Mouse (Mus musculus) intestine, embryonic 16.5 days (tissue): ENCODE data around the gene Gm11116. TPM values are rescaled to one million over a fixed set of nuclear protein-coding genes. Genes with fewer than 3 reads are reported as not detected.
"Not testable (repeated sequence)": the region's sequence is repeated elsewhere in the genome, so short reads cannot be mapped to it uniquely, and the experiment has no call there.

Source experiments
- ATAC-seq: fragments of 200-750 bp; cut with Nextera tagmentation; 2 replicates; pipeline ENCODE4 v1.8.0; 2017; ENCODE audit warnings: moderate TSS enrichment, moderate library complexity
- H3K27ac ChIP-seq: fragments of 300-500 bp; sonication (generic); 2 replicates; pipeline ENCODE4 v1.5.1; 2014; ENCODE audit warnings: mild to moderate bottlenecking, low read length
- H3K27me3 ChIP-seq: fragments of 300-500 bp; sonication (generic); replicated peaks from 2 replicates; pipeline ENCODE4 v1.6.1; 2014; ENCODE audit warnings: low read length, control low read depth, mixed read lengths; ENCODE audit not compliant: control insufficient read depth, insufficient read depth
- H3K36me3 ChIP-seq: fragments of 300-500 bp; sonication (generic); 2 replicates; pipeline ENCODE4 v1.6.1; 2014; ENCODE audit warnings: low read length, control low read depth; ENCODE audit not compliant: control insufficient read depth, insufficient read depth
- H3K4me1 ChIP-seq: fragments of 300-500 bp; sonication (generic); 2 replicates; pipeline ENCODE4 v1.6.1; 2014; ENCODE audit warnings: low read length, control low read depth, mixed read lengths; ENCODE audit not compliant: control insufficient read depth, insufficient read depth
- H3K4me2 ChIP-seq: fragments of 300-500 bp; sonication (generic); 2 replicates; pipeline ENCODE4 v1.6.1; 2014; ENCODE audit warnings: low read depth, low read length, control low read depth
- H3K4me3 ChIP-seq: fragments of 300-500 bp; sonication (generic); 2 replicates; pipeline ENCODE4 v1.5.1; 2014; ENCODE audit warnings: mild to moderate bottlenecking, low read length
- H3K9ac ChIP-seq: fragments of 300-500 bp; sonication (generic); 2 replicates; pipeline ENCODE4 v1.6.1; 2014; ENCODE audit warnings: low read depth, low read length
- H3K9me3 ChIP-seq: fragments of 300-500 bp; sonication (generic); 2 replicates; pipeline ENCODE4 v1.6.1; 2016; ENCODE audit warnings: low read length, control low read depth; ENCODE audit not compliant: control insufficient read depth
- WGBS: fragments of 180-500 bp; shearing (Covaris S2); extraction: QIAGEN DNeasy Blood & Tissue Kit; methylation state at CpG from one replicate; pipeline ENCODE4 v1.1.7; 2014; 5-methylcytosine and 5-hydroxymethylcytosine counted together
- polyA plus RNA-seq: library from polyadenylated mRNA; unstranded; fragments of >200 nt; fragmentation: Nextera tagmentation; extraction: Ambion mirVana; gene quantifications from 2 replicates; pipeline ENCODE4 v1.2.1, GENCODE M21; 2015

Gene Gm11116
- not detected in 2 replicates for polyA plus RNA-seq

- H3K4me3 ChIP-seq = no peak within 1 kb of the TSS
- H3K9ac ChIP-seq = no peak within 1 kb of the TSS
- no peak within 1 kb of the TSS for H3K4me2 ChIP-seq
- 79% methylated on average over 1 of the region's 1 CpGs for WGBS
- no peak within 1 kb of the TSS for H3K27ac ChIP-seq
- H3K27me3 ChIP-seq = no peaks in the 10 kb centered on the region
- no peak for ATAC-seq
- H3K4me1 ChIP-seq = no peaks in the 10 kb centered on the region
- H3K9me3 ChIP-seq = no peaks in the 10 kb centered on the region
- H3K36me3 ChIP-seq = no peaks in the 10 kb centered on the region
Measured at GRCm38 (mm10) chr5:88111430-88111829, at the start of gene Gm11116. Gm11116 (minus strand) TSS chr5:88111530.

GRCm38 (mm10) chr5:88153999-88154398 lies 42.7 kb upstream of the Gm11116 start, which contains the start of gene Gm11115:
Gm11115 (minus strand) TSS chr5:88154099.
- Histone ChIP-seq H3K9ac (no peak within 1 kb of the TSS), H3K36me3 (no peaks in the 10 kb centered on the region)
- no peak for ATAC-seq

GRCm38 (mm10) chr5:88086256-88086655 lies 25.1 kb downstream of the Gm11116 start, which contains the start of gene Smr2:
Smr2 (plus strand) TSS chr5:88086556.
- H3K36me3 ChIP-seq, H3K9me3 ChIP-seq, H3K27me3 ChIP-seq, H3K9ac ChIP-seq, ATAC-seq, H3K4me3 ChIP-seq, H3K27ac ChIP-seq, H3K4me1 ChIP-seq, H3K4me2 ChIP-seq: not testable (repeated sequence)

More at GRCm38 (mm10) chr5:88153999-88154398, 42.7 kb upstream of the Gm11116 start, which contains the start of gene Gm11115:
- no peaks in the 10 kb centered on the region for H3K27me3 ChIP-seq
- H3K27ac ChIP-seq = no peak within 1 kb of the TSS
- no peak within 1 kb of the TSS for H3K4me2 ChIP-seq
- H3K4me1 ChIP-seq = no peaks in the 10 kb centered on the region
- no peaks in the 10 kb centered on the region for H3K9me3 ChIP-seq
- no peak within 1 kb of the TSS for H3K4me3 ChIP-seq

Other genes with a start within 250 kb of the Gm11116 start
- gene Odam, start 226.5 kb downstream of the Gm11116 start, polyA plus RNA-seq = not detected in 2 replicates
- 0.22 TPM in 1 of 2 replicates, not detected in the other for gene Csn3, start 186.0 kb downstream of the Gm11116 start, polyA plus RNA-seq
- gene 2310003L06Rik, start 142.1 kb downstream of the Gm11116 start, polyA plus RNA-seq = not detected in 2 replicates
- gene Gm28434, start 142.0 kb downstream of the Gm11116 start, polyA plus RNA-seq = not detected in 2 replicates
- gene Cabs1, start 132.1 kb downstream of the Gm11116 start, polyA plus RNA-seq = not detected in 2 replicates
- gene Smr3a, start 109.0 kb downstream of the Gm11116 start, polyA plus RNA-seq = not detected in 2 replicates
- not detected in 2 replicates for gene Smr2, start 25.0 kb downstream of the Gm11116 start, polyA plus RNA-seq
- gene Gm11115, start 42.6 kb upstream of the Gm11116 start, polyA plus RNA-seq = not detected in 2 replicates
- gene Gm7714, start 157.4 kb upstream of the Gm11116 start, polyA plus RNA-seq = not detected in 2 replicates
- not detected in 2 replicates for gene Prol1, start 205.8 kb upstream of the Gm11116 start, polyA plus RNA-seq